Mouse (Mus musculus) brown adipose tissue, adult 24 weeks (tissue): ENCODE results near the gene 6430571L13Rik. TPM values are rescaled to one million over a fixed set of nuclear protein-coding genes. Genes with fewer than 3 reads are reported as not detected.

ENCODE experiments used
- H3K27ac ChIP-seq: fragments of 200-500 bp; replicated peaks from 2 replicates; pipeline ENCODE4 v1.5.1; 2012; ENCODE audit warnings: low read depth, mild to moderate bottlenecking, low read length
- H3K4me1 ChIP-seq: fragments of 200-500 bp; 2 replicates; pipeline ENCODE4 v1.6.1; 2012; ENCODE audit warnings: low read length, mixed read lengths; ENCODE audit not compliant: control insufficient read depth, insufficient read depth, insufficient read length
- H3K4me3 ChIP-seq: fragments of 200-500 bp; 2 replicates; pipeline ENCODE4 v1.5.1; 2012; ENCODE audit warnings: low read depth, mild to moderate bottlenecking, low read length, moderate library complexity; ENCODE audit not compliant: insufficient read depth
- polyA plus RNA-seq: library from polyadenylated mRNA; stranded (reverse); fragments of >200 nt; gene quantifications from 2 replicates; pipeline ENCODE4 v1.2.4, GENCODE M21; 2012; ENCODE audit not compliant: missing spikeins, insufficient read depth, insufficient read length

6430571L13Rik gene
- polyA plus RNA-seq, 1 experiment, result 8.8 TPM

DNA sequence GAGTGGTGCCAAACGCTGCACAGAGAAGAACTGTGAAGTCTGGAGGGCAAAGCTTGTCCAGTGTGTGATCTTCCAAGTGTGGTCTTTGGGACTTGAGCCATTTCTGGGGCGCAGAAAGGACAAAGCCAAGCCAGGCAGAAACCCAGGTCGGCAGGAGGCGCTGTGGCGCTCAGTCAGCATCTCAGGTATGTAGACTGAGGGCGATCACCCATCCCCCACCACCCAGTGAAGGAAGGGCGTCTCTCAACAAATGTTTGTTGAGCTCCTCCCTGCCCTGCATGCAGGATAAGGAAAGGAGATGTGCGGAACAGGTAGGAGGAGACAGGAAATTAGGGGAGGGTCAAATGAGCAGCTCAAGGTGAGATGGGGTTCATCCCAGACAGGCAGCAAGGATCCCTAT is 34.2 kb downstream of the 6430571L13Rik start:
- Histone ChIP-seq H3K4me1 (no peaks in the 10 kb centered on the region), H3K27ac (no peak overlapping the region), H3K4me3 (no peak overlapping the region)

DNA sequence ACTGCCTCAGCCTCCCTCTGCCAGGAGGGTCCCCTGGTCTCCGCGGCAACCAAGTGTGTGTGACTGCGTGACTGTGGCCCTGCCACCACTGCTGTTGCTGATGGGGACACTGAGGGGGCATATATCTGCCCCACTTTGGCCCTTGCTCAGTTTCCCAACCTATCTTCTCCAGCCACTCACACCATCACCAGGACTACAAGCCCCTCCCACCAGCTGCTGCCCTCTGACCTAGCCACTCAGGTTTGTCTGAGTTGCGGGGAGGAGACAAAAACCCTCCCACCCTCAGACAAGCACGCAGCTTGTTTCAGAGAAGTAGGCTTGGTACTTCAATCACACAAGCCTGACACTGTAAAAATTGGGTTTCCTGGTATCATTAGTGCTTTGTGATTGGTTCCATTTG is 35.0 kb downstream of the 6430571L13Rik start:
- no peaks in the 10 kb centered on the region for H3K4me1 ChIP-seq

DNA sequence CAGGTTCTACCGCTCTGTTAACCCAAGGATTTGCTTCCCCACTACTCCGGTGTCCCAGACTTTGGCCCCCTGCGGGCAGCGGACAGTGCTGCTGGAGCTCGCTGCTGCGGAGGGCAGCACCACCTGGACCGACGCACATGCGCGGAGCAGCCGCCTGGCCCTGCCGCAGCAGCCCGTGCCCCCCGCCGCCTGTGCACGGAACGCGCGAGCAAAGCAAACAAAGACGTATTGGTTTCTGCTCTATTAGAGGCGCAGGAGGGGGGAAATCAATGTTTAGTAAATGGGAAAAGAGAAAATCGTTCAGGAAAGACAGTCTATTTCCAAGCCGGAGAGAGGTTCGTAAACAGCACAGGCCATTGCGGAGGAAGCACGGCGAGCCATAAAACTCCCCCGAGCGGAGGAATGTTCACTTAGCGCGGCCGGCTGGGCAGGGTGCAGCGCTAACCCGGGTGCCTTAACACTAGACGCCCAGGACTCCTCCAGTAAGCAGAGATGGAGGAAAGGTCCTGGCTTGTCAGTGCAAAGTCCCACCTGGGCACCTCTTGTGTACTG is 37.6 kb downstream of the 6430571L13Rik start:
- Histone ChIP-seq H3K4me1 (no peaks in the 10 kb centered on the region), H3K4me3 (0 out of 2 replicates have a peak overlapping the region, but pooled peaks have one; percentile 7), H3K27ac (no peak overlapping the region)

More for the DNA sequence above, 35.0 kb downstream of the 6430571L13Rik start:
- Histone ChIP-seq H3K4me3 (no peak overlapping the region), H3K27ac (no peak overlapping the region)

DNA sequence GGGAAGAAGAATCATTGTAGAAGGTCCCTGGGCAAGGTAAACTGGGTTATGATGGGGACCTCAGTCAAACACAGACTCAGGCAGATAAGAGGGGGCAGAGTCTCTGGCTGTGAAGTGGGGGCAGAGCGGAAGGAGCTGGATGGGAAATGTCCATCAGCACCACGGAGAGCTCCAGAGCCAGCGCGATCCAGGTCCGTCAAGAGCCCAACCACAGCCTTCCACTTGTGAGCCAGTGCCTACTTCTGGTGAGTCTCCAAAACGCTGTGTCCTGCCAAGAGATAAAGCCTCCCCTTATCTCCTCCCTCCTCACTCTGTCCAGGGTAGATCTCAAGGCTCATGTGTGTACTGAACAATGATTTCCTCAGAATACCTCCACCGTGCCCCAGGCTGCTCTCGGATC is 41.3 kb downstream of the 6430571L13Rik start:
- Histone ChIP-seq H3K4me1 (no peaks in the 10 kb centered on the region), H3K27ac (no peak overlapping the region), H3K4me3 (no peak overlapping the region)

DNA sequence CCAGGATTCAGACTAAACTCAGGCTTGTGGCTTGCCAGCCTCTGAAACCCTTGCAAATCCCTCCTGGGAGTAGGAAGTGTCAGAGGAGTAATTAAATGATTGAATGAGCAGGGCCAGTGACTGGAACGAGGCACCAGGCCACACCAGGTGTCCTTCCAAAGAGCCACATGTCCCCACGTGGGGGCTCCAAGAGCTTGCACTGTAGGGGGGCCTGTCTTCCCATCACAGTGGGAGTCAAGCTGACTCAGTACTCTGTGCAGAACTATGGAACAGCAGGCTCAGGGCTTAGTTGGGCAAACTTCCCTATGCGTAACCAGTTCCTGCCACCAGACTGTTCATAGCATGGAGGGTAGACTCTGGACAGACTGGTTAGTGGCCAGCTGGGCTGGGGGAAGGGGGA is 44.0 kb downstream of the 6430571L13Rik start:
- Histone ChIP-seq H3K4me1 (no peaks in the 10 kb centered on the region), H3K27ac (no peak overlapping the region), H3K4me3 (no peak overlapping the region)

DNA sequence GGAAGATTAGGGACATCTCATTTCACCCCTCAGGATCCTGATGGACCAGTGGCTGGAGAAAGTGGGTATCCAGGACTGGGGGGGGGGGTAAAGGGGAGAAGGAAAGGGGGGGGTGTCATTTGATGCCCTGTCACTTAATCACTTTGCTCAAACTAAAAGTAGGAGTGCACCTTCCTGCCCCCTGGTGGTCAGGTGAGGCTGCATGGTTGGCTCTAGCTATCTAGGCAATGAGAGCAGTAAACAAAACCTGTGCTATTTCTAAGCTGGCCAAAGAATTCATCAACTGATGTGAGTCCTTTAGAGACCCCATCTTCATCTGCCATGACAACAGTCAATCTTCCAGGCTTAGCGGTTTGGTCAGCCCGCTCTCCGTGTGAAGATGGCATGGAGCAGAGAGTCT is 46.3 kb downstream of the 6430571L13Rik start:
- Histone ChIP-seq H3K4me3 (no peak overlapping the region), H3K27ac (no peak overlapping the region), H3K4me1 (no peaks in the 10 kb centered on the region)

DNA sequence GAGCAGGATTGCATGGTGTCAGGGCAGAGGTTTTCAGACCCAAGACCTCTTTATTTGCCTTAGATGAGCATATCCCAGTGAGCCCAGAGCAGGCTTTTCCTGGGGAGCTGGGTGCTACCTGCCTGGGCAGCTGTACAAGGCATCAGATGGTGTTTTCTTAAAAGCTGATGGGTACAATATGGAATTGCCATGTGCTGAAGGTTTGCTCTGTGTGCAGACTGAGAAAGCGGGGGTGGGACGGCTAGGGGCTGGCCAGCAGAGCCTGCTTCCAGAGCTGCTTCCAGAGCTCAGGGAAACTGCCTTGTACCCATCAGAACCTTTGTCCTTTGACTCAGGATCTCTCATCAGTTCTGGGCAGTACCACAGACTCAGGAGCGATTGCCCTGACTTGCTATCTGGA is 47.3 kb downstream of the 6430571L13Rik start:
- Histone ChIP-seq H3K4me1 (no peaks in the 10 kb centered on the region), H3K4me3 (no peak overlapping the region), H3K27ac (no peak overlapping the region)

DNA sequence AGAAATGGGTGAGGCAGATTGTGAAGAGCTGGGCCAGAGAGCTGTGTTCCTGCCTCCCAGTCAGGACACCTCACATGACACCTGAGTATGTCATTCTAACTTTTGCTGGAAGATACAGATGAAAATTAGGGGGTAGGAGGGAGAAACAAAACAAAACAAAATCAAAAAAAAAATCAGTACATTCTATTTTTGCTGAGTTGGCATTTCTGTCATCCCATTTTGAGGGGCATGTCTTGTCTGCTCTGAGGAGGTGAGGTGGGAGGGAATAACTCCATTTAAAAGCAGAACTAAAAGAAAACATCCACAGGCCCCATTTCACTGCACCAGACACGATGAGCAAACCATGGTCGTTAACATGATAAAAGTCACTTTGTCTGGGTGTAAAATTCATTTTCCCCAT is 47.9 kb downstream of the 6430571L13Rik start:
- Histone ChIP-seq H3K4me1 (no peaks in the 10 kb centered on the region), H3K27ac (no peak overlapping the region), H3K4me3 (no peak overlapping the region)

DNA sequence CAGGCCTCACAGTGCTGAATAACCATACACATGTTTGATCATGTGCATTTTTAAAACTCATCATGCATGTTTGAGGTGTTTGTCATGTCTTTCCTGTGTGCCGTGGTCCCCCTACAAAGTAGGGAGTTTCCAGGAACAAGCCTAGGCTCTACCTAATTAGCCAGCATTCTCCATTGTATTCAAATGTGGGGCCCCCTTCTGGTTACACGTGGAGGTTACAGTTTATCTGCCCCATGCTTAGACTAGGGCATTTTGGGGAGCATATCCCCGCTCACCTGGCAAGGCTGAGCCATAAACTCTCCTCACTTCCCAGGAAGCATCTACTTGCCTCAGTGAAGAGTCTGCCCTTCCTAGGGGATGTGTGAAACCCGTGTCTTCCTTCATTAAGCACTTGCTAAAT is 56.0 kb downstream of the 6430571L13Rik start:
- Histone ChIP-seq H3K4me1 (no peaks in the 10 kb centered on the region), H3K4me3 (no peak overlapping the region), H3K27ac (no peak overlapping the region)

DNA sequence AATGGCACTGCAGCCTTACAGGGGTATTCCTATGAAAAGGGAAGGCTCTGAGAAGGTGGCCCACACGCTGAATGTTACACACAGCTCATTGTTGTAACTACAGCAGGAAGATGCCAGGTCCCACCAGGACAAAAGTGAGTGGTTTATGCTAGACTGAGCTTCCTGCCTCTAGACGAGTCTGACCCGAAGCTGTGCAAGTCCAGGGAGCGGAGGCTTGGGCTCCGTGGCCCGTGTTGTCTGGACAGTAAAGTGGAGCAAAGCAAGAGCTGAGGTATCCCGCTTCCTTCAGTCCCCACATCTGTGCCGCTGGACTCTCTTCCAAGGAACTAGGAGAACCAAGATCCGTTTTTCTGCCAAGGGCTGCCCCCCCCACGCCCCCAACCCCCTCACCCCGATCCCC is 58.6 kb downstream of the 6430571L13Rik start:
- Histone ChIP-seq H3K4me1 (no peaks in the 10 kb centered on the region), H3K4me3 (no peak overlapping the region), H3K27ac (no peak overlapping the region)

DNA sequence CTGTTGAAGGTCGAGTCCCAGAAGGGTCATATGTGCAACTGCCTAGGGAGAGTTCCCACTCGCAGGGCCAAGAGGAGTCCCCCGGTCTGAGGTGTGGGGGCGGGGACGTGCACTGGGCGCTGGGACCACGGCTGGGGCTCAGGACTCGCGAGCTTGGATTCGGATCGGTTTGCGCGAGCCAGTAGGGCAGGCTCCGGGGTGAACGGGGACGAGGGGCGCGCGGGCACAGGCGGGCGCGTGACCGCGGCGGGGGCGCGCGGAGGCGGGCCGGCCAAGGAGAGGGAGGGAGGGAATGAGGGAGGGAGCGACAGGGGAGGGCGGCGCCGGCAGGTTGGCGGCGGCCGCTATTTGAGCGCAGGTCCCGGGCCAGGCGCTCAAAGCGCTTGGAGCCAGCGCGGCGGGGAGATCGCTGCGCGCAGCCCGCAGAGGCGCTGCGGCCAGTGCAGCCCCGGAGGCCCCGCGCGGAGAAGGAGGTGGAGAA is 59.1 kb downstream of the 6430571L13Rik start, which contains the start of gene Cacna2d2:
TSS of gene Cacna2d2 (plus strand) at position 122 of the 481 bp plus-strand sequence.
- no peaks in the 10 kb centered on the region for H3K4me1 ChIP-seq
- H3K4me3 ChIP-seq, result peak within 1 kb of the TSS; percentile 52
- no peak within 1 kb of the TSS for H3K27ac ChIP-seq

DNA sequence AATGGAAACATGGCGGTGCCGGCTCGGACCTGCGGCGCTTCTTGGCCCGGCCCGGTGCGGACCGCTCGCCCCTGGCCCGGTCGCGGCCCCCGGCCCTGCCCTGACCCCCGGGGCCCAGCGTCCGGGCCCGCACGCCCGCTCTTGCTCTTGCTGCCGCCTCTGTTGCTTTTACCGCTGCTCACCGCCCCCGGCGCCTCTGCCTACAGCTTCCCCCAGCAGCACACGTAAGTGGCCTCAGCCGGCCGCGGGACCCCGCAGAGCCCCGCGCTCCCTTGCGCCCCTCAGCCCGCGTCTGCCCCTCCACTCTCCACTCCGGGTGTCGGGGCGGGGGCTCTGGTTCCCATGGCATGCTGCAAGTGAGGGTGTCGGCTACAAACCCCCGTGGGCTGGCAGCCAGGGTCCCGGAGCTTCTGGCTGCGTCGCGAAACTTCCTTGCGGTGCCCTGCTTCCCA is 59.7 kb downstream of the 6430571L13Rik start:
- Histone ChIP-seq H3K4me3 (peak overlapping the region; percentile 52), H3K4me1 (no peaks in the 10 kb centered on the region), H3K27ac (no peak overlapping the region)

DNA sequence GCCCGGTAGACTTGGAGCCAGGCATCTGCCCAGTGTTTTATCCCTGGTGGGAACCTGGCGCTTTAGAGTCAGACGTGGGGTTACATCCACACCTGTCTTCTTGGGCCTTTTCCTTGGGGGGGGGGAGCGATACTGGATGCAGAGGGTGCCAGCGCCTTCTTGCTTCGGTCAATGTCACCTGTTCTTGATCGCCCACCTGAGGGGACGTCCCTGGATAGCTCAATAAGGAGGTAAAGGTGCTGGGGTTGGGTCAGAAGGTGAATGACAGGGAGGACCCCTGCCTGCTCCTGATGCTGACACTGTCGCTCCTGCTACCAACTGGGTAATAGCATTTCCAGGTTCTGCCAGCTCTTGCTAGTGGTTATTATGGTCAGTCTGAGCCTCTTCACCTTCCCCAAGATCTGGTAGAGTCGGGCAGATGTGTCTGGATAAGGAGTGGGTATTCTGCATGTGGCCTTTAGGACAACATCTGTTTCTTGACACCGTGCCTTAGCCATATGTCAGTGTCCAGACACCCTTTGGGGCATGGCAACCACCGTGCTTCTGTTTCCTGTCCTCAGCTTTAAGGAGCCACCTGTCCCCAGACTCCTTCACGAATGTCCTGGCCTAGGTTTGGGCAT is 60.4 kb downstream of the 6430571L13Rik start:
- Histone ChIP-seq H3K27ac (no peak overlapping the region), H3K4me1 (no peaks in the 10 kb centered on the region), H3K4me3 (peak overlapping the region; percentile 52)
